Mouse (Mus musculus): ENCODE results near the gene Atp6v0a1. TPM values are rescaled to one million over a fixed set of nuclear protein-coding genes. Genes with fewer than 3 reads are reported as not detected.
A peak's percentile ranks its signal among the peaks of the same experiment; 100 is the strongest.

Atp6v0a1 gene
- polyA plus RNA-seq, 1 experiment from 2014 or later, result 167 TPM

DNA sequence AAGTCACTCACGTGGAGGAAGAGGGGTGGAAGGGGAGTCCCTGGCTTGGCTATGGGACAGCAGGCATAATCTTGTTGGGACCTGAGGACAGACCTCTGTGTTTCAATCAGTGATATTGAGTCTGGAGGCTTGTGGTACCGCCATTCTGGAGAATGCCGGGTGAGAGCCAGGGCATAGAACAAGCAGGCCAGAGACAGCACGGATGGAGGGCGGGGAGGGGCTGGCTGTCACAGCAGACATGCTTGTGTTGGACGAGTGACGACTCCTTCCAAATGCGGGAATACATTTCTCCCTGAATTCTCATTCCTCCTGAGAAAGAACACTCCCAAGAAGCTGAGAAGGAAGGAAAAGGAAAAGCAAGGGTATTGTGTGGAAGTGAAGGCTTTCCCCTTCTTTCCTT, 42.4 kb downstream of the Atp6v0a1 start:
- Histone ChIP-seq H3K4me2 (no peak overlapping the region), H3K4me1 (no peaks in the 10 kb centered on the region), H3K27me3 (replicated peaks) (no peaks in the 10 kb centered on the region), H3K27ac (replicated peaks) (no peak overlapping the region), H3K9me3 (replicated peaks) (no peaks in the 10 kb centered on the region), H3K36me3 (peaks cover 99% of the 10 kb centered on the region), H3K9ac (replicated peaks) (no peak overlapping the region), H3K4me3 (replicated peaks) (no peak overlapping the region)
- no peak for ATAC-seq (ENCODE audit: low FRiP score)
- 89% methylated on average over 8 of the region's 8 CpGs for WGBS

- Histone ChIP-seq H3K4me3 (replicated peaks) (no peak overlapping the region), H3K27me3 (replicated peaks) (no peaks in the 10 kb centered on the region)
These were observed 43.7 kb downstream of the Atp6v0a1 start for GRCm38 (mm10) chr11:101052751-101053473.

DNA sequence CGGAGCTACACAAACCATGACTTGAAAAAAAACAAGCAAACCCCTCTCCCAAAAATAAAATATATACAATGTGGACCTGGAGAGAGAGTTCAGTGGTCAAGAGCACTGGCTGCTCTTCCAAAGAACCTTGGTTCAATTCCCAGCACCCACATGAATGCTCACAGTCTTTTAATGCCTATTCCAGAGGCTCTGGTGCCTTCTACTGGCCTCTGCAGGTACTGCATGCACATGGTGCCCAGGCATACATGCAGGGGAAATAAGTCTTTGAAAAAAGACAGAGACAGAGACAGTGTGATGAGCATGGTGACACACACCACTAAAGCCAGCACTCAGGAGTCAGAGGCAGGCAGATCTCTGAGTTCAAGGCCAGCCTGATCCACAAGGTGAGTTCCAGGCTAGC, 44.7 kb downstream of the Atp6v0a1 start:
- Histone ChIP-seq H3K4me3 (replicated peaks) (no peak overlapping the region), H3K36me3 (peaks cover 91% of the 10 kb centered on the region), H3K4me1 (no peaks in the 10 kb centered on the region), H3K27ac (replicated peaks) (no peak overlapping the region), H3K27me3 (replicated peaks) (no peaks in the 10 kb centered on the region), H3K4me2 (no peak overlapping the region), H3K9me3 (replicated peaks) (no peaks in the 10 kb centered on the region), H3K9ac (replicated peaks) (no peak overlapping the region)
- ATAC-seq (ENCODE audit: low FRiP score), result no peak
- 96% methylated on average over 1 of the region's 1 CpGs for WGBS

More at GRCm38 (mm10) chr11:101052751-101053473, 43.7 kb downstream of the Atp6v0a1 start:
- Histone ChIP-seq H3K27ac (replicated peaks) (no peak overlapping the region), H3K9ac (replicated peaks) (no peak overlapping the region), H3K4me1 (no peaks in the 10 kb centered on the region), H3K4me2 (no peak overlapping the region), H3K9me3 (replicated peaks) (no peaks in the 10 kb centered on the region), H3K36me3 (peaks cover 95% of the 10 kb centered on the region)
- WGBS, result 91% methylated on average over 10 of the region's 10 CpGs
- no peak for ATAC-seq (ENCODE audit: low FRiP score)

GRCm38 (mm10) chr11:101055418-101055817, 46.2 kb downstream of the Atp6v0a1 start:
- 86% methylated on average over 14 of the region's 14 CpGs for WGBS
- H3K9ac ChIP-seq (replicated peaks), result no peak overlapping the region

GRCm38 (mm10) chr11:101056885-101057284, 47.6 kb downstream of the Atp6v0a1 start:
- 66% methylated on average over 8 of the region's 8 CpGs for WGBS
- no peak overlapping the region for H3K4me2 ChIP-seq

More at GRCm38 (mm10) chr11:101055418-101055817, 46.2 kb downstream of the Atp6v0a1 start:
- H3K4me3 ChIP-seq (replicated peaks), result no peak overlapping the region
- ATAC-seq (ENCODE audit: low FRiP score), result no peak
- H3K4me1 ChIP-seq, result 0 out of 2 replicates have a peak, but pooled peaks cover 4% of the 10 kb centered on the region
- no peaks in the 10 kb centered on the region for H3K9me3 ChIP-seq (replicated peaks)
- H3K4me2 ChIP-seq, result no peak overlapping the region
- H3K27ac ChIP-seq (replicated peaks), result no peak overlapping the region
- H3K27me3 ChIP-seq (replicated peaks), result no peaks in the 10 kb centered on the region
- peaks cover 89% of the 10 kb centered on the region for H3K36me3 ChIP-seq

GRCm38 (mm10) chr11:101057860-101058259, 48.6 kb downstream of the Atp6v0a1 start:
- H3K27me3 ChIP-seq (replicated peaks), result no peaks in the 10 kb centered on the region
- H3K9ac ChIP-seq (replicated peaks), result no peak overlapping the region
- ATAC-seq (ENCODE audit: low FRiP score), result no peak
- H3K4me3 ChIP-seq (replicated peaks), result no peak overlapping the region
- 0 out of 2 replicates have a peak overlapping the region, but pooled peaks have one; percentile 18 for H3K27ac ChIP-seq (replicated peaks)
- WGBS, result 35% methylated on average over 5 of the region's 5 CpGs
- no peak overlapping the region for H3K4me2 ChIP-seq
- H3K9me3 ChIP-seq (replicated peaks), result no peaks in the 10 kb centered on the region
- 0 out of 2 replicates have a peak, but pooled peaks cover 4% of the 10 kb centered on the region for H3K4me1 ChIP-seq
- H3K36me3 ChIP-seq, result peaks cover 89% of the 10 kb centered on the region

More at GRCm38 (mm10) chr11:101056885-101057284, 47.6 kb downstream of the Atp6v0a1 start:
- peak overlapping the region; percentile 18; the same call in 1 of the 2 replicates for H3K27ac ChIP-seq (replicated peaks)
- no peaks in the 10 kb centered on the region for H3K27me3 ChIP-seq (replicated peaks)
- no peak overlapping the region for H3K4me3 ChIP-seq (replicated peaks)
- H3K4me1 ChIP-seq, result 0 out of 2 replicates have a peak, but pooled peaks cover 4% of the 10 kb centered on the region
- no peak for ATAC-seq (ENCODE audit: low FRiP score)
- no peaks in the 10 kb centered on the region for H3K9me3 ChIP-seq (replicated peaks)
- peaks cover 89% of the 10 kb centered on the region for H3K36me3 ChIP-seq
- H3K9ac ChIP-seq (replicated peaks), result no peak overlapping the region

DNA sequence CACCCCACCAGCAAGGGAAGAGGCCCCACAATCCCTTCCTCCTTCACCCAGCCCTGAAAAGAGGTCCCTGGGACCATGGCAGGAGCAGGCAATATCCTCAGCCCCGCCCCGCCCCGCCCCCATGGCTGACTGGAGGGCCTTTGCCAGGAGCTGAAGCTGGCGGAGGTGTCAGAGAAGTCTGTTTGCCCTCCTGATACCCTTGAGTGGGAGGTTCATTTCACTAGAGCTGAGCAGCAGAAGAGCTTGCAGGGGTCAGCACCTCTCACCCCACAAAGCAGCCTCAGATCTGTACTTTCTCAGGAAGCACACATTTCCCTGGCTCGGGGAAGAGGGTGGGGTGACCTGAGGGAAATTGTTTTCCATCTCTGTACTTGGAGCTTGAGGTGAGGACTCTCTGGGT, 49.5 kb downstream of the Atp6v0a1 start:
- Histone ChIP-seq H3K36me3 (peaks cover 89% of the 10 kb centered on the region), H3K4me3 (replicated peaks) (no peak overlapping the region), H3K9ac (replicated peaks) (no peak overlapping the region), H3K4me1 (0 out of 2 replicates have a peak, but pooled peaks cover 13% of the 10 kb centered on the region), H3K9me3 (replicated peaks) (no peaks in the 10 kb centered on the region), H3K4me2 (no peak overlapping the region), H3K27ac (replicated peaks) (peak overlapping the region; percentile 24; the same call in 1 of the 2 replicates), H3K27me3 (replicated peaks) (no peaks in the 10 kb centered on the region)
- ATAC-seq (ENCODE audit: low FRiP score), result no peak
- WGBS, result 77% methylated on average over 5 of the region's 5 CpGs

DNA sequence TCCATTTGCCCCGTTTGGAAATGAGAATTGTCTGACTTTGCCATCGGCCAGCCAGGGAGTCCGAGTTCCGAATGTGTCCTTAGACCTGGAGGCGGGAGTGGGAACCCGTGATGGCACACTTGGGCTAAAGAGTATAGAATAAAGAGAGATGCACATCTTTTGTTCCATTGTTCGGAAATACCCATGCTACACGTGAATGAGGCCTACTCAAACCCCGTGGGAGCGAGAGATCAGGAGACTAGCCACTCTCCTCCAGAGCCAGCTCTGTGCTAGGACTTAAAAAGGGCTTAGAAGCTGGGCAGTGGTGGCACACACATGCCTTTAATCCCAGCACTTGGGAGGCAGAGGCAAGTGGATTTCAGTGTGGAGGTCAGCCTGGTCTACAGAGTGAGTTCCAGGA, 50.2 kb downstream of the Atp6v0a1 start:
- H3K27ac ChIP-seq (replicated peaks), result peak overlapping the region; percentile 73; the same call in 1 of the 2 replicates
- 77% methylated on average over 10 of the region's 10 CpGs for WGBS
- H3K9ac ChIP-seq (replicated peaks), result no peak overlapping the region
- peaks cover 84% of the 10 kb centered on the region for H3K36me3 ChIP-seq
- 0 out of 2 replicates have a peak, but pooled peaks cover 14% of the 10 kb centered on the region for H3K4me1 ChIP-seq
- H3K27me3 ChIP-seq (replicated peaks), result no peaks in the 10 kb centered on the region
- H3K4me3 ChIP-seq (replicated peaks), result no peak overlapping the region
- H3K4me2 ChIP-seq, result no peak overlapping the region
- H3K9me3 ChIP-seq (replicated peaks), result no peaks in the 10 kb centered on the region
- ATAC-seq (ENCODE audit: low FRiP score), result no peak

DNA sequence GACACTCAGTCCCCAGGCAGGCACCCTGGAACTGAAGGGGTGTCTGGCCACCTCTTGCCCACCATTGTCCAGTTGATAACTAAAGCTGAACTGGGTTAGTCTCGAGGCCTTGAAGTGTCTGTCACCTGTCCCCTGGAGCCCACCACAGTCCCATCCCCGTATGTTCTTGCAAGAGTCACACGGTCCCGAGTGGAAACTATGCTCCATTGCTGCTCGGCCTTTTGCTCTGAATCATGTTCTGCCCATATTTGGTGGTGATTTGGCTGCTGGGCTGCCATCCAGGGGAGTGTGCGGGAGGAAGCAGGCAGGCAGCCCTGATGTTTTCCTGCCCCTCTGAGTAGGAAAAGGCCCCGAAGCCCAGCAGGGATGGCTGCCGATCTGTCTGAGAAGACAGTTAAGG, 50.9 kb downstream of the Atp6v0a1 start:
- no peaks in the 10 kb centered on the region for H3K27me3 ChIP-seq (replicated peaks)
- 76% methylated on average over 8 of the region's 8 CpGs for whole genome bisulfite sequencing
- peak overlapping the region; percentile 73 for H3K27ac ChIP-seq (replicated peaks)
- ATAC-seq (ENCODE audit: low FRiP score), result no peak
- no peaks in the 10 kb centered on the region for H3K9me3 ChIP-seq (replicated peaks)
- 0 out of 2 replicates have a peak, but pooled peaks cover 14% of the 10 kb centered on the region for H3K4me1 ChIP-seq
- no peak overlapping the region for H3K4me2 ChIP-seq
- no peak overlapping the region for H3K9ac ChIP-seq (replicated peaks)
- peaks cover 77% of the 10 kb centered on the region for H3K36me3 ChIP-seq
- no peak overlapping the region for H3K4me3 ChIP-seq (replicated peaks)

DNA sequence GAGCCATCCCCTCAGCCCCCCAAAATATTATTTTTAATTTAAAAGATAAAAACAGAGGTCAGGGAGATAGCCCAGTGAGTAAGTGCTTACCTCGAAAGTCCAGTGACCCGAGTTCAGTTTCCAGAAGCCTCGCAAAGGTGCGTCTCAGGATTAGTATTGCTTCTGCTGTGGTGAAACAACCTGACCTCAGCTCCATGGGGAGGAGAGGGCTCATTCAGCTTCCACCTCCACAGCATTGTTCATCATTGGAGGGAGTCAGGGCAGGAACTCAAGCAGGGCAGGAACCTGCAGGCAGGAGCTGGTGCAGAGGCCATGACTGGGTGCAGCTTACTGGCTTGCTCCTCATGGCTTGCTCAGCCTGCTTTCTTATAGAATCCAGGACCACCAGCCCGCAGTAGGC, 51.8 kb downstream of the Atp6v0a1 start:
- Histone ChIP-seq H3K4me3 (replicated peaks) (no peak overlapping the region), H3K9me3 (replicated peaks) (no peaks in the 10 kb centered on the region), H3K27ac (replicated peaks) (0 out of 2 replicates have a peak overlapping the region, but pooled peaks have one; percentile 30), H3K36me3 (peaks cover 68% of the 10 kb centered on the region), H3K4me2 (no peak overlapping the region), H3K27me3 (replicated peaks) (no peaks in the 10 kb centered on the region), H3K4me1 (0 out of 2 replicates have a peak, but pooled peaks cover 14% of the 10 kb centered on the region), H3K9ac (replicated peaks) (no peak overlapping the region)
- WGBS, result 87% methylated on average over 5 of the region's 5 CpGs
- ATAC-seq (ENCODE audit: low FRiP score), result no peak

GRCm38 (mm10) chr11:101062165-101062884, 53.1 kb downstream of the Atp6v0a1 start:
- H3K9ac ChIP-seq (replicated peaks), result no peak overlapping the region

More at GRCm38 (mm10) chr11:101062165-101062884, 53.1 kb downstream of the Atp6v0a1 start:
- 81% methylated on average over 12 of the region's 12 CpGs for WGBS
- Histone ChIP-seq H3K36me3 (peaks cover 55% of the 10 kb centered on the region), H3K9me3 (replicated peaks) (no peaks in the 10 kb centered on the region), H3K4me2 (no peak overlapping the region), H3K27me3 (replicated peaks) (no peaks in the 10 kb centered on the region), H3K4me1 (peaks cover 24% of the 10 kb centered on the region), H3K4me3 (replicated peaks) (no peak overlapping the region), H3K27ac (replicated peaks) (peak overlapping the region; percentile 70; the same call in 1 of the 2 replicates)
- ATAC-seq (ENCODE audit: low FRiP score), result no peak
